Mouse (Mus musculus) CH12.LX (cell line): ENCODE data around the gene Dscaml1. TPM values are rescaled to one million over a fixed set of nuclear protein-coding genes. Genes with fewer than 3 reads are reported as not detected.

Experiments
- DNase-seq: peaks from one replicate; pipeline ENCODE4 v3.0.0-alpha.2; 2013; ENCODE audit errors: extremely low read depth
- H3K27ac ChIP-seq: 2 replicates; pipeline ENCODE4 v1.5.1; 2012; ENCODE audit warnings: low read depth, mild to moderate bottlenecking, control low read depth, moderate library complexity; ENCODE audit not compliant: insufficient read depth
- H3K27me3 ChIP-seq: replicated peaks from 2 replicates; pipeline ENCODE3; 2012; ENCODE audit warnings: inconsistent platforms
- H3K36me3 ChIP-seq, 2 experiments: replicated peaks in 1 of 2; 2 replicates each; pipeline versions ENCODE3 to v1.6.1; 2012; ENCODE audit warnings: inconsistent platforms in 1 of 2, low read length in 1 of 2, mild to moderate bottlenecking in 1 of 2, mixed read lengths in 1 of 2, moderate library complexity in 1 of 2; ENCODE audit not compliant: control insufficient read depth in 1 of 2, insufficient read depth in 1 of 2
- H3K4me1 ChIP-seq, 2 experiments: 2 replicates each; pipeline ENCODE4 v1.6.1; 2012; ENCODE audit warnings: inconsistent platforms in 1 of 2, moderate library complexity in 1 of 2; ENCODE audit not compliant: insufficient read depth in 2 of 2, control insufficient read depth in 1 of 2
- H3K4me2 ChIP-seq: 2 replicates; pipeline ENCODE4 v1.6.1; 2012; ENCODE audit warnings: low read depth, mild to moderate bottlenecking, control low read depth; ENCODE audit not compliant: poor library complexity, insufficient read depth, severe bottlenecking
- H3K4me3 ChIP-seq, 3 experiments: fragments of 150-350 bp in 1 of 3; sonication (generic) in 1 of 3; replicated peaks in 1 of 3; 2 replicates each; pipeline versions ENCODE3 to v1.5.1; 2011 to 2012; ENCODE audit warnings: low read depth in 2 of 3, low read length in 2 of 3, mild to moderate bottlenecking in 2 of 3, moderate library complexity in 2 of 3, control low read depth in 1 of 3, improper control_type of control experiment in 1 of 3, inconsistent platforms in 1 of 3, mixed read lengths in 1 of 3; ENCODE audit not compliant: poor library complexity in 1 of 3
- H3K79me2 ChIP-seq: replicated peaks from 2 replicates; pipeline ENCODE4 v1.6.1; 2012; ENCODE audit warnings: mild to moderate bottlenecking, moderate library complexity; ENCODE audit not compliant: control insufficient read depth, poor library complexity, insufficient read depth, severe bottlenecking; ENCODE audit errors: extremely low read depth
- H3K9ac ChIP-seq: 2 replicates; pipeline ENCODE4 v1.6.1; 2012; ENCODE audit warnings: low read depth, mild to moderate bottlenecking, control low read depth, moderate library complexity; ENCODE audit not compliant: insufficient read depth
- H3K9me3 ChIP-seq: replicated peaks from 2 replicates; pipeline ENCODE3; 2012; ENCODE audit warnings: low read length, inconsistent platforms, mixed read lengths
- BHLHE40 ChIP-seq: IDR thresholded peaks from 2 replicates; pipeline ENCODE4 v1.6.1; 2011; ENCODE audit warnings: mild to moderate bottlenecking, low read depth, low read length, improper control_type of control experiment
- CHD1 ChIP-seq: IDR thresholded peaks from 2 replicates; pipeline ENCODE4 v1.6.1; 2012; ENCODE audit warnings: low read depth, low read length, improper control_type of control experiment, inconsistent platforms
- ELF1 ChIP-seq: IDR thresholded peaks from 2 replicates; pipeline ENCODE4 v1.6.1; 2014; ENCODE audit warnings: low read depth, mild to moderate bottlenecking, inconsistent platforms, low read length, improper control_type of control experiment
- EP300 ChIP-seq: IDR thresholded peaks from 2 replicates; pipeline ENCODE4 v1.6.1; 2011; ENCODE audit warnings: low read length, improper control_type of control experiment
- ETS1 ChIP-seq: conservative IDR thresholded peaks from 2 replicates; pipeline ENCODE4 v1.6.1; 2012; ENCODE audit warnings: low read depth, mild to moderate bottlenecking, inconsistent platforms, low read length, improper control_type of control experiment, moderate library complexity
- GABPA ChIP-seq: IDR thresholded peaks from 2 replicates; pipeline ENCODE4 v1.6.1; 2012; ENCODE audit warnings: low read depth, low read length, improper control_type of control experiment, inconsistent platforms; ENCODE audit not compliant: insufficient replicate concordance
- IRF4 ChIP-seq: IDR thresholded peaks from 2 replicates; pipeline ENCODE4 v1.6.1; 2014; ENCODE audit warnings: low read depth, mild to moderate bottlenecking, inconsistent platforms, low read length, improper control_type of control experiment
- JUND ChIP-seq: conservative IDR thresholded peaks from 2 replicates; pipeline ENCODE4 v1.6.1; 2011; ENCODE audit warnings: low read depth, low read length, improper control_type of control experiment
- NRF1 ChIP-seq: IDR thresholded peaks from 2 replicates; pipeline ENCODE4 v1.6.1; 2014; ENCODE audit warnings: low read depth, mild to moderate bottlenecking, inconsistent platforms, low read length, improper control_type of control experiment, moderate library complexity
- PAX5 ChIP-seq: IDR thresholded peaks from 2 replicates; pipeline ENCODE4 v1.6.1; 2012; ENCODE audit warnings: low read length, inconsistent platforms, mixed read lengths
- POLR2AphosphoS2 ChIP-seq: IDR thresholded peaks from 2 replicates; pipeline ENCODE4 v1.6.1; 2011; ENCODE audit warnings: low read depth, low read length, improper control_type of control experiment
- SIN3A ChIP-seq: IDR thresholded peaks from 2 replicates; pipeline ENCODE4 v1.6.1; 2012; ENCODE audit warnings: low read length, improper control_type of control experiment, inconsistent platforms
- SMC3 ChIP-seq: IDR thresholded peaks from 2 replicates; pipeline ENCODE4 v1.6.1; 2011; ENCODE audit warnings: low read depth, low read length, improper control_type of control experiment
- TBP ChIP-seq: conservative IDR thresholded peaks from 2 replicates; pipeline ENCODE4 v1.6.1; 2011; ENCODE audit warnings: low read depth, low read length, improper control_type of control experiment
- USF2 ChIP-seq: conservative IDR thresholded peaks from 2 replicates; pipeline ENCODE4 v1.6.1; 2011; ENCODE audit warnings: low read depth, low read length, improper control_type of control experiment
- ZKSCAN1 ChIP-seq: IDR thresholded peaks from 2 replicates; pipeline ENCODE4 v1.6.1; 2012; ENCODE audit warnings: low read depth, inconsistent platforms, low read length, improper control_type of control experiment, borderline replicate concordance
- dilution Hi-C: fragments of 300-500 bp; cut with MboI; formaldehyde crosslinking; loops from 2 replicates; pipeline ENCODE4 v1.14.3; 2020; ENCODE audit warnings: low sequenced_read_pairs; ENCODE audit not compliant: extremely low pct_unique_long_range_greater_than_20kb, extremely low pct_ligation_motif_present
- in situ Hi-C: fragments of 300-500 bp; cut with MboI; formaldehyde crosslinking; loops from 3 replicates; pipeline ENCODE4 v1.14.3; 2019; ENCODE audit warnings: low sequenced_read_pairs, low pct_ligation_motif_present, low pct_unique_long_range_greater_than_20kb, mixed read lengths
- polyA plus RNA-seq: library from polyadenylated mRNA; unstranded; fragments of >175 nt; gene quantifications from 2 replicates; pipeline ENCODE4 v1.2.1, GENCODE M21; 2012; ENCODE audit warnings: low read depth; ENCODE audit not compliant: insufficient read length
- total RNA-seq, 2 experiments: library from RNA; depleted of rRNA; stranded (reverse); fragments of 300-350 nt in 1 of 2; fragments of >200 nt in 1 of 2; gene quantifications; 2 replicates each; pipeline ENCODE4 v1.2.3; 2012 to 2014

Gene Dscaml1
- total and polyA plus RNA-seq, 3 experiments: not detected

DNA sequence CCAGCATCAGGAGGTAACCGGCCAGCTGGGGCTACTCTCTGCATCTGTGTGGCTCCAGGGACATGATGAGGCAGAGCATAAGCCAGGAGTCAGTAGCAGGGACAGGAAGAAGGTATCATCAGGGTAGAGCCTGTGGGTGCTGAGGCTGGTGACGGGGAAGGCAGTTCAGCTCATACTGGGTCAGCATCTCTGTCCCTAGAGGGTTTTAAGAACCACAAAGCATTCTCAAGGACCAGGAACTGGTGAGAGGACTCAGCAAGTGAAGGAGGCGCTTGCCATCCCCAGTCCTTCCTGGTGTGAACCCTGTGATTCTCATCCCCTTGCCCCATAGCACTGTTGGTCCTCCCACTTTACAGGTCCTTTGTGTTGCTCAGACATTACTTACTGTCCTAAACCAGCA, 69.9 kb downstream of the Dscaml1 start:
- no peaks in the 10 kb centered on the region for H3K9me3 ChIP-seq
- peak overlapping the region; percentile 82 for H3K27ac ChIP-seq
- peak; percentile 44; the same call in 1 of the 2 replicates for TF ChIP-seq IRF4
- TF ChIP-seq CHD1: no peak
- 0 out of 2 replicates have a peak, but pooled peaks have one; percentile 34 for TF ChIP-seq TBP
- 0 out of 2 replicates have a peak, but pooled peaks have one; percentile 41 for TF ChIP-seq EP300
- peak; percentile 53 for TF ChIP-seq ELF1
- peak; percentile 2; the same call in 1 of the 2 replicates for TF ChIP-seq SMC3
- peak; percentile 52 for TF ChIP-seq ETS1
- no peak for TF ChIP-seq USF2
- H3K4me2 ChIP-seq: peak overlapping the region; percentile 60; the same call in 1 of the 2 replicates
- in situ Hi-C loops (no loop called here), dilution Hi-C loops (no loop called here)
- H3K27me3 ChIP-seq: no peaks in the 10 kb centered on the region
- H3K79me2 ChIP-seq: no peaks in the 10 kb centered on the region
- peak overlapping the region; percentile 38; the same call in 1 of the 2 replicates for H3K9ac ChIP-seq
- peaks cover 45 to 92% of the 10 kb centered on the region in 2 experiments for H3K4me1 ChIP-seq
- no peaks in the 10 kb centered on the region for H3K36me3 ChIP-seq
- H3K4me3 ChIP-seq: peak overlapping the region in 2 of 3 experiments; percentile 44 to 48
- peak; percentile 69 for DNase-seq

DNA sequence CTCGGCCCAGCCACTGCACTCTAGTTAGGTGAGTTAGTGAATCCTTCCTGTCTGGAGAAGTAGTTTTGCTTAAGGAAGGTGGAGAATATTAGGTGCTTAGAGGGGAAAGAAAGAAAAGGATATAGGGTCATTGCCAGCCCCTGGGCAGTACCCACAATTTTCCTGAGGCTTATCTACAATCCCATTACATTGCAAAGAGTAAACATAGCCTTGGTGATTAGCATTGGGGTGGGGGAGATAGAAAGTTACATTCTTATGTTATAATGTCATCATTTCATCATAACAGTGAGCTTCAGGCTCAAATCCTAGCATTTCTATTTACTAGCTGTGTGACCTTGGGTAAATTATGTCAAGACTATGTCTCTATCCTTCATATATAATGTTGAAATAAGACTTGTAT, 70.5 kb downstream of the Dscaml1 start:
- no peaks in the 10 kb centered on the region for H3K79me2 ChIP-seq
- H3K9ac ChIP-seq: no peak overlapping the region
- H3K36me3 ChIP-seq: no peaks in the 10 kb centered on the region
- H3K4me1 ChIP-seq: peaks cover 45 to 92% of the 10 kb centered on the region in 2 experiments
- H3K4me3 ChIP-seq: no peak overlapping the region
- H3K4me2 ChIP-seq: no peak overlapping the region
- in situ Hi-C loops (no loop called here), dilution Hi-C loops (no loop called here)
- H3K27me3 ChIP-seq: no peaks in the 10 kb centered on the region
- no peak for DNase-seq
- no peaks in the 10 kb centered on the region for H3K9me3 ChIP-seq
- H3K27ac ChIP-seq: no peak overlapping the region
- no peak for TF ChIP-seq SIN3A
- no peak for TF ChIP-seq GABPA
- no peak for TF ChIP-seq BHLHE40
- no peak for TF ChIP-seq ZKSCAN1
- no peak for TF ChIP-seq PAX5
- no peak for TF ChIP-seq POLR2AphosphoS2
- TF ChIP-seq NRF1: no peak
- no peak for TF ChIP-seq EP300
- TF ChIP-seq JUND: no peak
